Mouse (Mus musculus): ENCODE results near the gene Lgals7. TPM values are rescaled to one million over a fixed set of nuclear protein-coding genes. Genes with fewer than 3 reads are reported as not detected.

The Lgals7 gene
- total RNA-seq, 2 experiments from 2014 or later, result 0.52 to 2.3 TPM

DNA sequence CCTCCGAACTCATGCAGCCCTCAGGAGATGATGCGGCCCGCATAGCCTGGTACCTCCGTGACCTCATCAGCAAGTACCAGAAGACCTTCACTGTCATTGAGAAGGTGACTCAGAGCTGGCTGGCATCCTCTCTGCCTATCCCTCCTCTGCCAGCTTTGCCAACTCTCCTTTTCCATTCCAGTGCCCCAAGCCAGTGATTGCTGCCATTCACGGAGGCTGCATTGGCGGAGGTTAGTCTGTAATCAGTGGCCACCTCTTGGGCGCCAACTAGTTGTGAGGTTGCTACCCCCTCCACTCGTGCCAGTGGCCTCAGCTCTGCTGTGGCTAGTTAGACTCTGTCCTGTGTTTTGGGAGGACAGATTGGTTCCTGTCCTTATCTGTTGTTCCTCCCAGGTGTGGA, 33.8 kb upstream of the Lgals7 start:
- DNase-seq (ENCODE audit: low spot score in 2 of 2), result no peak

DNA sequence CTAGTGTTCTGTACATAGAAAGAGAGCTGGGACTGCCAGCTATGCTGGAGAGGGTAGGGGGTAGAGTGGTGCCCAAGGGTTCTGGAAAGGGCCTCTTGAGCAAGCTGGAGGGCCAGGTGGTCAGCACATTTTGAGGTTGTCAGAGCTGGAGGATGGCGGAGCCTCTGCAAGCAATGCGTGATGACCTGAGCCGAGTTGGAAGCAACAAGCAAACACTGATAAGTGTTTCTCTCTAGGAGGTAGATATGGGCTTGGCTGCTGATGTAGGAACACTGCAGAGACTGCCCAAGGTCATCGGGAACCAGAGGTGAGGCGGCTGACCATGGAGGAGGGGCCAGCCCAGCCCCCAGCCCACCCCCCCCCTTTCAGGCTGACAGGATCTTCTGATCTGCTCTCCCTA, 32.7 kb upstream of the Lgals7 start:
- DNase-seq (ENCODE audit: low spot score in 2 of 2), result no peak

GRCm38 (mm10) chr7:28831411-28832125, 32.1 kb upstream of the Lgals7 start:
- DNase-seq (ENCODE audit: low spot score in 2 of 2), result no peak

- DNase-seq (ENCODE audit: low spot score in 2 of 2), result no peak
Observed at GRCm38 (mm10) chr7:28832137-28832536, 31.5 kb upstream of the Lgals7 start.

DNA sequence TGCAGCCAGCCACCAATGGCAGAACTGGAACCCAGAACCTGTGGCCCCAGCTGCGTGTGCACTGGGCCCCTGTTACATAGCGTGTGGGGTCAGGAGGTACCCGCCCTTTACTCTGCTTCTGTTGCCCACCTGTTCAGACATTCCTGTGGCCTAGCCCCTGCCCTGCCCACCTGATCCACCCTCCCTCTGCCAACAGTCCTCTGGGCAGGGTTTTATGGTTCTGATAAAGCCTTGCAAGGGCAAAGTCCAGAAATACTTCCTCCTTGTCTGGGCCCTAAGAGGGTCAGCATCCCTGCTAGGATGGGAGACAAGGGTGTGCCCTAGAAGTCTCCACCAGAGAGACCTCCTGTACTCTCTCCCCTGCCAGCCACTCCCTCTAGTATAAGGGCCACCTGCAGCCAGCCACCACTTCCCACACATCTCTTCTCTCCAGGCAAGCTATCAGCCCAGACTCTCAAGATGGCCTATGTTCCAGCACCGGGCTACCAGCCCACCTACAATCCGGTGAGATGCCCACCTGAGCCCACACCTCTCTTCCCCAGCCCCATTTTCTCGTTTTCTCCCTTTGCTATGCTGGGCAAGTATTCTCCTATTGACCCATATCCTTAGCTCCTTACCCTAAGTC, 29.8 kb upstream of the Lgals7 start, which contains the start of gene Lgals4:
Gene Lgals4, plus strand, starts transcription at position 132 of the 625 bp plus-strand sequence.
- no peak for DNase-seq (ENCODE audit: low spot score in 2 of 2)

- no peak for DNase-seq (ENCODE audit: low spot score in 2 of 2)
Observed at GRCm38 (mm10) chr7:28836936-28837335, 26.7 kb upstream of the Lgals7 start.

- no peak for DNase-seq (ENCODE audit: low spot score in 2 of 2)
Observed at GRCm38 (mm10) chr7:28838331-28838730, 25.3 kb upstream of the Lgals7 start.

GRCm38 (mm10) chr7:28847273-28847672, 16.4 kb upstream of the Lgals7 start:
- DNase-seq (ENCODE audit: low spot score in 2 of 2), result no peak

GRCm38 (mm10) chr7:28849700-28850236, 13.9 kb upstream of the Lgals7 start:
- no peak for DNase-seq (ENCODE audit: low spot score in 2 of 2)

DNA sequence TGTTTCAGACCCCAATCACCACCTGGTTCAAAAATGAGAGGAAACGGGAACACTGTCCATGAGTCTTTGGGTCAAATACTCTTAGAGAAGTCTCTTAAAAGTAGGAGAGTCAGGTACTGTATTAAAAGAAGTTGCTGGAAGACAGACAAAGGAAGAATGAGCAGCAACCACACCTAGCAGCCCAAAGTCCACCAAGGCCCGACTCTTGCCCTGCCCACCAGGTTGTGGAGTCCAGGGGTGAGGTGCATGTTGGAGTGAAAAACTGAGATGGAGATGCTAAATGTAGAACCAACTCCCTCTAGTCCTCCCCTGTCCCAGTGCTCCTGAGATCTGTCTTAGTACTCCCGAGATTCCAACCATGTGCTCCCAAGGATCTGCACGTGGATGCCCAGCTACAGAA, 13.0 kb upstream of the Lgals7 start:
- DNase-seq (ENCODE audit: low spot score in 2 of 2), result no peak

GRCm38 (mm10) chr7:28859953-28860352, 3.7 kb upstream of the Lgals7 start:
- no peak for DNase-seq (ENCODE audit: low spot score in 2 of 2)

- DNase-seq (ENCODE audit: low spot score in 2 of 2), result no peak
Observed at GRCm38 (mm10) chr7:28860898-28861297, 2.8 kb upstream of the Lgals7 start.

GRCm38 (mm10) chr7:28862817-28863499, 695 bp upstream of the Lgals7 start:
- no peak for DNase-seq (ENCODE audit: low spot score in 2 of 2)

- DNase-seq (ENCODE audit: low spot score in 2 of 2), result no peak
Observed at GRCm38 (mm10) chr7:28864288-28864750, 666 bp downstream of the Lgals7 start.

GRCm38 (mm10) chr7:28865481-28866300, 2.0 kb downstream of the Lgals7 start:
- peak; percentile 54 to 79 for DNase-seq (ENCODE audit: low spot score in 2 of 2)

DNA sequence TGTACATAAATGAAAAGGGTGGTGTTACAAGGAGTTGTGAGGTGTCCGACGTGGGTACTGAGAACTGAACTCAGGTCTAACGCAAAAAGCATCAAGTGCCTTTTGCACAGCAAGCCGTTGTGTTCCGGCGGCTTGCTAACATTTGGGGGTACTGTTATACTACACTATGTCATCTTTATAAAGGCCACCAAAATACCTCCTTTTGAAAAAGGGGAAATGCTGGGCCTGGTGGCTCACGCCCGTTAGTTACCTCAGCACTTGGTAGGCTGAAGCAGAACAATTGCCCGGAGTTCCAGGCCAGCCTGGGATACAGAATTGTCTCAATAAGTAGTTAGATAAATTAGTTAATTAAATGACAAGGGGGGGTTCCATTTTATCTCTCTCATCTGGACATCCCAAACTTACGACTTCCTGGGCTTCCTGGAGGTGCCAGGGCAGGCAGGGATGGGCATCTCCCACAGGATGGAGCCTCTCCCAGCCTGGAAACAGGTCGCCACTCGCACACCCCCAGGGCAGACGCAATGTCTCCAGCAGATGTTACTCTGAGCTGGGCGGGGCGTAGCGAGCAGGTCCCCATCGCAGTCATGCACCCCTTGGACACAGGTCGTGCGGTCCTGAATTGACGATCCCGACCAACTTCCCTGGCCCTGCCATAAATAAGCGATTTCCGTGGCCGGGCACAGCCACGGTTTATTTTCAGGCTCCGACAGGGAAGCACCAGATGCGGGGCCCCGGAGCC, 3.3 kb downstream of the Lgals7 start:
- peak in 1 of 2 experiments; percentile 36 for DNase-seq (ENCODE audit: low spot score in 2 of 2)

- peak in 1 of 2 experiments; percentile 80 for DNase-seq (ENCODE audit: low spot score in 2 of 2)
Observed at GRCm38 (mm10) chr7:28867508-28868340, 4.1 kb downstream of the Lgals7 start.

DNA sequence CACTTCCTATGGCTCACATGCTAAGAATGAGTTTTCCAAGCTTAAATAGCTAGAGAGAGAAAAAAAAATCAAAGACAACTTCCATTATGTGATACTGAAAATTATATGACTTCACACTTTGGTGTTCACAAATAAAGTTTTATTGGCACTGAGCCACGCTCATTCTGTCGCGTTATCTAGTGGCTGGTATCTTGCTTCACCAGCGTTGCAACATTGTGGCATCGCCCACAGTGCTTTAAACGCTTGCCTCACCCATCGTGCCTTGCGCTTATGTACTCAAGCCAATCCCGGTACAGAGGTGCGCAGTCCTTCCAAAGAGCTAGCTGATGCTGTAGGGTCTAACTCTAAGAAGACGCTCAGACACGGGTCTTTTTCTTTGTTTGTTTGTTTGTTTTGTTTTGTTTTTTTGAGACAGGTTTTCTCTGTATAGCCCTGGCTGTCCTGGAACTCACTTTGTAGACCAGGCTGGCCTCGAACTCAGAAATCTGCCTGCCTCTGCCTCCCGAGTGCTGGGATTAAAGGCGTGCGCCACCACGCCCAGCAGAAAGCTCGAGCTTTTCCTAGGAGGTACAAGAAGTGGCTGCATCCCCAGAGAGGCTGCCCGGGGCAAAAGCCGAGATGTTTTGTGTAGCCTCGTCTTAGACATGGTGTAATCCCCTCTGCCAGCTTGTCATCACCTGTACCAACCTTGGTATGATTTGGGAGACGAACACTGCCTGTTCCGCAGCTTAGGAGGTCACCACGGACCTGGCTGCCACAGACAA, 7.4 kb downstream of the Lgals7 start:
- DNase-seq (ENCODE audit: low spot score in 2 of 2), result no peak

DNA sequence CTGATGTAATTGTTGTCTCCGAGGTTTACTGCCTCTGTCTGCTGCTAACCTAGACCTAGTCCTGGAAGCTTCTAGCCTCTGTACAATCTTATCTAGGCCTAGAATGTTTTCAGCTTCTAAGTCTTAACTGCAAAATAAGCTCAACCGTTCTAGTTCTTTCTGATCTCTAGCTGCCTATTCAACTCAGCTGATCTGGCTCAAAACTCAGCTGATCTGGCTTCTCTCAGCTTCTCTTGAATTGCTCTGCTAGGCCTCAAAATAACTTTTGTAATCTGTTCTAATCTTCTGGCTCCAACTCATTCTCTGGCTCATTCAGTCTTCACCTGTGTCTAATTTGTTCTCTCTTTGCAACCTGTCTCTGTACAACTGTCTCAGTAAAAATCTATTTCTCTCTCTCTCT, 10.9 kb downstream of the Lgals7 start:
- DNase-seq (ENCODE audit: low spot score in 2 of 2), result no peak

Data from gastrocnemius, postnatal 4 days (tissue).